Mouse (Mus musculus) cerebellum, adult 11 months (tissue): ENCODE measurements around the gene 1600014C10Rik.

ENCODE experiments used
- DNase-seq: peaks from one replicate; pipeline ENCODE4 v3.0.0; 2022

Gene 1600014C10Rik

GRCm38 (mm10) chr7:38217417-38218171, 34.6 kb downstream of the 1600014C10Rik start:
- no peak for DNase-seq

- no peak for DNase-seq
Observed at GRCm38 (mm10) chr7:38218631-38219367, 35.8 kb downstream of the 1600014C10Rik start.

GRCm38 (mm10) chr7:38219526-38219925, 36.5 kb downstream of the 1600014C10Rik start:
- DNase-seq = no peak

- no peak for DNase-seq
Observed at GRCm38 (mm10) chr7:38220866-38221265, 37.8 kb downstream of the 1600014C10Rik start.

GRCm38 (mm10) chr7:38224577-38225369, 41.8 kb downstream of the 1600014C10Rik start:
- peak; percentile 83 for DNase-seq

- DNase-seq = no peak
Observed at GRCm38 (mm10) chr7:38226226-38226625, 43.2 kb downstream of the 1600014C10Rik start.

GRCm38 (mm10) chr7:38227181-38227899, 44.3 kb downstream of the 1600014C10Rik start:
- peak; percentile 86 for DNase-seq

- peak; percentile 93 for DNase-seq
Observed at GRCm38 (mm10) chr7:38227900-38228298, 44.9 kb downstream of the 1600014C10Rik start, which contains the start of gene Plekhf1. Gene Plekhf1, minus strand, starts transcription at chr7:38228016.

GRCm38 (mm10) chr7:38228329-38228728, 45.3 kb downstream of the 1600014C10Rik start:
- DNase-seq = peak; percentile 24

GRCm38 (mm10) chr7:38230285-38230684, 47.3 kb downstream of the 1600014C10Rik start:
- DNase-seq = no peak

- no peak for DNase-seq
Observed at GRCm38 (mm10) chr7:38236400-38237105, 53.5 kb downstream of the 1600014C10Rik start.

GRCm38 (mm10) chr7:38237140-38237539, 54.1 kb downstream of the 1600014C10Rik start:
- DNase-seq = no peak

- no peak for DNase-seq
Observed at GRCm38 (mm10) chr7:38242417-38242816, 59.4 kb downstream of the 1600014C10Rik start.
